Mouse (Mus musculus) heart, embryonic 16.5 days (tissue): ENCODE data around the gene Gm9117. TPM values are rescaled to one million over a fixed set of nuclear protein-coding genes. Genes with fewer than 3 reads are reported as not detected.
"Not testable (repeated sequence)": the region's sequence is repeated elsewhere in the genome, so short reads cannot be mapped to it uniquely, and the experiment has no call there.

Experiments used
- ATAC-seq: fragments of 200-750 bp; cut with Nextera tagmentation; replicated peaks from 2 replicates; pipeline ENCODE4 v1.8.0; 2017; ENCODE audit warnings: moderate number of reproducible peaks; ENCODE audit not compliant: insufficient read depth, low FRiP score; ENCODE audit errors: extremely low read depth
- H3K27ac ChIP-seq: fragments of 300-500 bp; sonication (generic); 2 replicates; pipeline ENCODE4 v1.5.1; 2014; ENCODE audit warnings: mild to moderate bottlenecking, low read length, control low read depth, moderate library complexity
- H3K27me3 ChIP-seq: fragments of 300-500 bp; sonication (generic); 2 replicates; pipeline ENCODE4 v1.6.1; 2014; ENCODE audit warnings: low read length, mixed read lengths; ENCODE audit not compliant: control insufficient read depth, insufficient read depth
- H3K36me3 ChIP-seq: fragments of 300-500 bp; sonication (generic); 2 replicates; pipeline ENCODE4 v1.6.1; 2014; ENCODE audit not compliant: control insufficient read depth, insufficient read depth
- H3K4me1 ChIP-seq: fragments of 300-500 bp; sonication (generic); 2 replicates; pipeline ENCODE4 v1.6.1; 2014; ENCODE audit warnings: low read length, mixed read lengths; ENCODE audit not compliant: control insufficient read depth, insufficient read depth
- H3K4me2 ChIP-seq: fragments of 300-500 bp; sonication (generic); 2 replicates; pipeline ENCODE4 v1.6.1; 2014; ENCODE audit warnings: low read depth, mild to moderate bottlenecking, control low read depth, low read length
- H3K4me3 ChIP-seq: fragments of 300-500 bp; sonication (generic); 2 replicates; pipeline ENCODE4 v1.5.1; 2014; ENCODE audit warnings: mild to moderate bottlenecking, control low read depth, low read length
- H3K9ac ChIP-seq: fragments of 300-500 bp; sonication (generic); 2 replicates; pipeline ENCODE4 v1.6.1; 2014; ENCODE audit warnings: low read length, control low read depth
- H3K9me3 ChIP-seq: fragments of 300-500 bp; sonication (generic); replicated peaks from 2 replicates; pipeline ENCODE4 v1.6.1; 2016; ENCODE audit warnings: low read length; ENCODE audit not compliant: control insufficient read depth
- WGBS: fragments of 180-500 bp; shearing (Covaris S2); extraction: QIAGEN DNeasy Blood & Tissue Kit; methylation state at CpG from one replicate; pipeline ENCODE4 v1.1.7; 2014; 5-methylcytosine and 5-hydroxymethylcytosine counted together
- polyA plus RNA-seq: library from polyadenylated mRNA; unstranded; fragments of >200 nt; fragmentation: Nextera tagmentation; extraction: Ambion mirVana; gene quantifications from 2 replicates; pipeline ENCODE4 v1.2.1, GENCODE M21; 2015

The Gm9117 gene
- not detected in 2 replicates for polyA plus RNA-seq

GRCm38 (mm10) chr3:93943443-93943842 is at the start of gene Gm9117:
Gene Gm9117 (minus strand): TSS chr3:93943543.
- not testable (repeated sequence) for H3K27me3 ChIP-seq, H3K4me1 ChIP-seq, ATAC-seq, H3K4me2 ChIP-seq, H3K9ac ChIP-seq, H3K4me3 ChIP-seq, H3K36me3 ChIP-seq, H3K9me3 ChIP-seq, H3K27ac ChIP-seq
- WGBS, result 64% methylated on average over 3 of the region's 4 CpGs

GRCm38 (mm10) chr3:93968938-93969337 is 25.6 kb upstream of the Gm9117 start:
- ATAC-seq, H3K27ac ChIP-seq, H3K9ac ChIP-seq, H3K9me3 ChIP-seq, H3K4me3 ChIP-seq, H3K36me3 ChIP-seq, H3K4me1 ChIP-seq, H3K4me2 ChIP-seq, H3K27me3 ChIP-seq: not testable (repeated sequence)
- 83% methylated on average over 6 of the region's 6 CpGs for WGBS

DNA sequence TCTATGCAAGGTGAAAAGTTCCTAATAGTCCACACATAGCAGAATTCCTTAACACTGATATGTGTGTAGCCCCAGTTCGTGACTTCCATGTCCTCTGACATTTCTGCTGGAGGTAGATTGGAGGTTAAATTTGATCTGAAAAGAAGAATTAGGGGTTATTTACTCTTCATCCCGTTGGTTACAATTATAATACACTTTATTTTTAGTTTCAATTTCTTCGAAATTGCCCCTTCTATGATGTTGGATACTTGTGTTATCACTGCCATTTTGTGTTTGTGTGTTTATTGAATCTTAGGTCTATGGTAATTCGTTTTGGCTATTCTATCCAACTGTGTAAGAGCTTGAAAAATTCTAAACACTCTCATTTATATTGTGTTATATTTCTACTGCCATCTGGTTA is 17.9 kb upstream of the Gm9117 start, which contains the start of gene Tdpoz5:
TSS of gene Tdpoz5 (minus strand) at position 101 of the 400 bp plus-strand sequence.
- not testable (repeated sequence) for ATAC-seq, H3K9ac ChIP-seq, H3K27ac ChIP-seq, H3K4me2 ChIP-seq, H3K9me3 ChIP-seq, H3K27me3 ChIP-seq, H3K4me1 ChIP-seq, H3K4me3 ChIP-seq, H3K36me3 ChIP-seq
- WGBS, result 56% methylated on average over 2 of the region's 4 CpGs

DNA sequence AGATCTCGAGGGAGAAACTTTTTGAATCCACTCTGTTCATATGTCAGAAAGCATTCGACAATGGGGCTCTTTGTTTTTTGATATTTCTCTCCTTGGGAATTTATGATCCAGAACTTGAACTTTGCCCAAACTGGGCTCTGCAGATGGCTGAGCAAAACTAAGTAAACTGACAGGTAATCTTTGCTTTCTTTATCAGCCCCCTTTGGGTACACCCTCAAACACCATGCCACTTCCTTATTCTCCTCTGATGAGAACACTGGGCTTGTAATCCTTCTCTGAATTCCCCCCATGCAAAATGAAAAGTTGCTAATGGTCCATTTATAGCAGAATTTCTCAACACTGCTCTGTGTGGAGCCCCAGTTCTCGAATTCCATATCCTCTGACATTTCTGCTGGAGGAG is 5.0 kb downstream of the Gm9117 start:
- not testable (repeated sequence) for ATAC-seq, H3K4me2 ChIP-seq, H3K36me3 ChIP-seq, H3K4me1 ChIP-seq, H3K9ac ChIP-seq, H3K27ac ChIP-seq, H3K4me3 ChIP-seq, H3K9me3 ChIP-seq, H3K27me3 ChIP-seq
- no CpG with 5 or more reads among the region's 3 CpGs for WGBS

Other genes starting within 250 kb of the Gm9117 start
- gene Gm5773, start 170.5 kb downstream of the Gm9117 start, polyA plus RNA-seq, result not detected in 2 replicates
- not detected in 2 replicates for gene Tdpoz4, start 147.1 kb downstream of the Gm9117 start, polyA plus RNA-seq
- gene Tdpoz3, start 117.5 kb downstream of the Gm9117 start, polyA plus RNA-seq, result not detected in 2 replicates
- gene Tdpoz5, start 17.8 kb upstream of the Gm9117 start, polyA plus RNA-seq, result not detected in 2 replicates
- gene Gm9125, start 111.3 kb upstream of the Gm9117 start, polyA plus RNA-seq, result not detected in 2 replicates
- not detected in 2 replicates for gene Gm10697, start 129.1 kb upstream of the Gm9117 start, polyA plus RNA-seq
- gene Gm10696, start 234.7 kb upstream of the Gm9117 start, polyA plus RNA-seq, result not detected in 2 replicates